Mouse (Mus musculus) midbrain, embryonic 16.5 days (tissue): ENCODE measurements at regions not wholly inside any gene's neighbourhood (a gene's known extent, or its start where the extent isn't known, plus 50 kb on each side); places are given as distances from the start of the nearest gene placed in this dataset.
A peak's percentile ranks its signal among the peaks of the same experiment; 100 is the strongest.

Experiments used
- ATAC-seq: fragments of 200-750 bp; cut with Nextera tagmentation; 2 replicates; pipeline ENCODE4 v1.8.0; 2017; ENCODE audit warnings: moderate TSS enrichment
- H3K27ac ChIP-seq: fragments of 300-500 bp; sonication (generic); 2 replicates; pipeline ENCODE4 v1.5.1; 2014; ENCODE audit warnings: mild to moderate bottlenecking, low read length, mixed read lengths
- H3K27me3 ChIP-seq: fragments of 300-500 bp; sonication (generic); 2 replicates; pipeline ENCODE4 v1.6.1; 2014; ENCODE audit warnings: low read depth, low read length, mixed read lengths; ENCODE audit not compliant: control insufficient read depth, insufficient read depth
- H3K36me3 ChIP-seq: fragments of 300-500 bp; sonication (generic); 2 replicates; pipeline ENCODE4 v1.6.1; 2014; ENCODE audit warnings: mild to moderate bottlenecking, low read length, moderate library complexity, mixed read lengths; ENCODE audit not compliant: control insufficient read depth, insufficient read depth
- H3K4me1 ChIP-seq: fragments of 300-500 bp; sonication (generic); 2 replicates; pipeline ENCODE4 v1.6.1; 2014; ENCODE audit warnings: mild to moderate bottlenecking, low read length, mixed read lengths; ENCODE audit not compliant: control insufficient read depth, insufficient read depth
- H3K4me2 ChIP-seq: fragments of 300-500 bp; sonication (generic); 2 replicates; pipeline ENCODE4 v1.6.1; 2014; ENCODE audit warnings: mild to moderate bottlenecking, low read length, mixed read lengths
- H3K4me3 ChIP-seq: fragments of 300-500 bp; sonication (generic); 2 replicates; pipeline ENCODE4 v1.5.1; 2014; ENCODE audit warnings: low read depth, mild to moderate bottlenecking, low read length, moderate library complexity, mixed read lengths
- H3K9ac ChIP-seq: fragments of 300-500 bp; sonication (generic); 2 replicates; pipeline ENCODE4 v1.6.1; 2014; ENCODE audit warnings: low read depth, low read length, mixed read lengths
- H3K9me3 ChIP-seq: fragments of 300-500 bp; sonication (generic); replicated peaks from 2 replicates; pipeline ENCODE4 v1.6.1; 2014; ENCODE audit warnings: mild to moderate bottlenecking, low read length, mixed read lengths; ENCODE audit not compliant: control insufficient read depth, poor library complexity, severe bottlenecking
- WGBS: fragments of 180-500 bp; shearing (Covaris S2); extraction: QIAGEN DNeasy Blood & Tissue Kit; methylation state at CpG from one replicate; pipeline ENCODE4 v1.1.7; 2014; 5-methylcytosine and 5-hydroxymethylcytosine counted together

DNA sequence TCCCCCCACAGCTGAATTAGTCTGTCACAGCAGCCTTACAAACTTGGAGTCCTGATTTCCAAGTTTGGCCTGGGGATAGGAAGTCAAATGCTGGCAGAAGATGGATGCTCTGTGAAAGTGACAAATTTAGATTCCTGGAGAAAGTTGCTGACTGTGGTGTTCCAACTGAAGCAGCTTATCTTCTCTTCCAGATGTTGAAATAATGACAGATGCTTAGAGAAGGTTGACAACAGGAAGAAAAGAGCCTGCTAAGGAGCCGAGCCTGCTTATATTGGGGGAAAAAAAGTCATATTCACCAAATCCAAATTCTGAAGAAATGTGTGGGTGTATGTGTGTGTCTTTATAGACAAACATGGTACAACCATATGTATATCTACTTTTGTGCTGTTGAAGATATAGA lies 1380.4 kb upstream of the Cdh8 start:
- Histone ChIP-seq H3K9ac (no peak overlapping the region), H3K27me3 (no peaks in the 10 kb centered on the region), H3K4me3 (no peak overlapping the region), H3K9me3 (no peaks in the 10 kb centered on the region), H3K4me2 (no peak overlapping the region), H3K36me3 (no peaks in the 10 kb centered on the region), H3K4me1 (no peaks in the 10 kb centered on the region), H3K27ac (no peak overlapping the region)
- 63% methylated on average over 1 of the region's 1 CpGs for WGBS
- no peak for ATAC-seq

DNA sequence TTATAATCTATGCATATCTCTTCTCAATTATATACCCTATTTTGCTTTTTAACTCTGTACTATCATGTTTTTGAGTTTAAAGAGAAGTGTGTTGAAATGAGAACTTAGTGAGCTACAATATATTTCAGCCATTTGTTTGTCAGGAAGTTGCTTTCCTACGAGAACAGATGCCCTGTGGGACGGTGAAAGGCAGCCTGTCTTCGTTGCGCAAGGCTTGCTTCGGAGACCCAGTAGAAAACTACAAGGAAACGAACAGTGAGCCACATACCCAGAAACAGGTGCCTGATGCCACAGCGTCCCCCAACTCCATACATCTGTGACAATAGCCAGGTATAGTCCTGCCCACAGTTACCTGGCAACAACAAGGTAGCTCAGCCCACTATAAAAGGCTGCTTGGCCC lies 1377.7 kb upstream of the Cdh8 start:
- no peak overlapping the region for H3K27ac ChIP-seq
- peaks cover 3% of the 10 kb centered on the region; the same call in 1 of the 2 replicates for H3K4me1 ChIP-seq
- H3K4me3 ChIP-seq = no peak overlapping the region
- no peaks in the 10 kb centered on the region for H3K36me3 ChIP-seq
- ATAC-seq = no peak
- no peaks in the 10 kb centered on the region for H3K9me3 ChIP-seq
- no peak overlapping the region for H3K4me2 ChIP-seq
- no peak overlapping the region for H3K9ac ChIP-seq
- no peaks in the 10 kb centered on the region for H3K27me3 ChIP-seq
- WGBS = 87% methylated on average over 7 of the region's 7 CpGs

DNA sequence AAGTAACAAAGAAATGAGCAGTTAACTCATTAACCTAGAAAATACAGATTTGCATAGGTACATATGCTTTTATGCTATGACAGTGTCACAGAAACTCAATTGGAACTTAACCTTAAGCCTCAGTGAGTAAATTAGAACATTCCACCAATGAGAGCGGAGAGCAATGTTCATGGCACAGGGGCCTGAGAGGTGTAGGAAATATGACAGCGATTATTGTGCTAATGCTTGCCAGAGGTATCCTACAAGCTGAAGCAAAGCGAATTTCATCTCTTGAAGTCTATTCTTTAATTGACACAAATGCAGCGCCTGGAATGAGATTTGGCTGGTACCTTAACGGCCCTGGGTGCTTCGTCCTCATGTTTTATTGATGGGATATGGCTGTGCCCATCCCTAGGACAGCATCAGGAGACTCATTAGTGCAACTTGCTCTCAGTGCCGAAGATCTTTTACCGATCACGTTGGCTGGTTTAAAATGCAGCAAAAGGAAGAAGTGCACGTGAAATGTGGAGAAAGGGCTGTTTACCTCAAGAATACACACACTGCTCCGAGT lies 1374.4 kb upstream of the Cdh8 start:
- peak overlapping the region; percentile 30 for H3K4me2 ChIP-seq
- no peak overlapping the region for H3K9ac ChIP-seq
- WGBS = 42% methylated on average over 11 of the region's 11 CpGs
- peaks cover 3% of the 10 kb centered on the region; the same call in 1 of the 2 replicates for H3K4me1 ChIP-seq
- no peaks in the 10 kb centered on the region for H3K9me3 ChIP-seq
- no peaks in the 10 kb centered on the region for H3K36me3 ChIP-seq
- H3K27ac ChIP-seq = no peak overlapping the region
- no peaks in the 10 kb centered on the region for H3K27me3 ChIP-seq
- H3K4me3 ChIP-seq = no peak overlapping the region
- ATAC-seq = peak; percentile 93

DNA sequence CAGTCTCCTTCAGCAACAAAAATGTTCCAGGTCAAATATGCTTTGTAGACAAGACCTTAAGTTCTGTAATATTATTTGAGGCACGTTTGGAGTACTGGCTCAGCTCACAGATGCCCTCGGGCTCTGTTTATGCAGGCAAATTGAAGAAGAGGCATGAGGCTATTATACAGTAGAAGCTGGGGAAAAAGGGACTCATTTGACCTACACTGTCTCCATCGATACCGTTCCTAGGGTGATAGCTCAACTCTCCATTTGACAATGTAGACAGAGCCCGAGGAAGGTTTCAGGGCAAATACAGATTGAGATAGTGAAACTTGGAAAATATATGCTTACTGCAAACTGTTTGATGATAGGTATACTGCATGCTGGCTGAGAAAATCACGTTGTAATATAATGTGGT lies 1371.9 kb upstream of the Cdh8 start:
- ATAC-seq = peak; percentile 71
- WGBS = 66% methylated on average over 6 of the region's 6 CpGs
- Histone ChIP-seq H3K27me3 (no peaks in the 10 kb centered on the region), H3K36me3 (no peaks in the 10 kb centered on the region), H3K27ac (no peak overlapping the region), H3K9ac (no peak overlapping the region), H3K4me2 (no peak overlapping the region), H3K4me1 (peaks cover 3% of the 10 kb centered on the region; the same call in 1 of the 2 replicates), H3K4me3 (no peak overlapping the region), H3K9me3 (no peaks in the 10 kb centered on the region)

DNA sequence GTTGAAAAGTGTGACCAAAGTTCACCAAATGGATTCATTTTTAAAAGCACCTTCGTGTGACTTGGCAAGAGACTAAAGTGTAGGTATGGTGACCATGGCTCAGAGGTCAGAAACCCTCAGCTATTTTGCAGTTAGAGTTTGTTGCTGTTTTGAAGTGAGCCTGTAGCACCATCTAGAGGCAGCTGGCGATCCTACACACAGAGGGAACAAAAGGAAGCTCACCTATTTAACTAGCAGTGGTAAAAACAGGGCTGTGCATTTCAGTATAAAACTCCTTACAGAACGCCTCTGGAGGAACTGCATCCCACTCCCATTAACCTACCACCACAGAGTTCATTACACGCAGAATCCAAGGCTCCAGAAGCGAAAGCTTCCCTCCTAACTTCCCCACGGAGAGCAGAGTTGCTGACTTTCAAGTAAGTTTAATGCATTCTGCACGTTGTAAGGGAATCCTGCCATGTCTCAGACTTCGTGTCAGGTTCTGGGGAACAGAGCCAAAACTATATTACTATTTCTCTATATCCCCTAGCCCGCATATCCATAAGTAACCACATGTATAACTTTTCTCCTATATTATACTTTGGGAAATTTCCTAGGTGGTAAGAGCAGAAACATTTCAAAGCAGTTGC lies 1356.6 kb upstream of the Cdh8 start:
- H3K9ac ChIP-seq = no peak overlapping the region

DNA sequence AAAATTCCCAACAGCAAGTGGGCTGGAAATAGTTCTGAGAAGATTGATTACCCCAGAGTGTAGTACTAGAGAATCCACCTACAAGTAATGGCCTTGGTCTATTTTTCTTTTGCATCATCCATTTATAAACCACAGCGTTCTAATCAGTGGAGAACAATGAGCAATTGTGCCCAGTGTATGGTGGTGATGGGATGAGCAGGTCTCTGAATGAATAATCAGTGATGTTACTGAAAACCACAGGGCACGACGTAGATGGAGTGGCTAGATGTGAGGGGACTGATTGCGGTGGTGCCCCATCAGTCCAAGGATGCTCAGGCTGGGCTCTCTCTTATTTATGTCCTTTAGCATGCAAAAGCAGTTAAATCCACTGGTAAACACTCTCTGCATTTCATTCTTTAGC lies 1353.3 kb upstream of the Cdh8 start:
- Histone ChIP-seq H3K27me3 (no peaks in the 10 kb centered on the region), H3K9ac (no peak overlapping the region), H3K9me3 (no peaks in the 10 kb centered on the region), H3K4me1 (no peaks in the 10 kb centered on the region), H3K4me2 (no peak overlapping the region), H3K27ac (no peak overlapping the region), H3K36me3 (no peaks in the 10 kb centered on the region), H3K4me3 (no peak overlapping the region)
- 62% methylated on average over 4 of the region's 4 CpGs for WGBS
- no peak for ATAC-seq

More for the DNA sequence above, 1356.6 kb upstream of the Cdh8 start:
- peak; percentile 54 for ATAC-seq
- no peaks in the 10 kb centered on the region for H3K4me1 ChIP-seq
- H3K4me2 ChIP-seq = peak overlapping the region; percentile 50
- H3K36me3 ChIP-seq = no peaks in the 10 kb centered on the region
- WGBS = 16% methylated on average over 9 of the region's 9 CpGs
- peak overlapping the region; percentile 23; the same call in 1 of the 2 replicates for H3K4me3 ChIP-seq
- H3K9me3 ChIP-seq = no peaks in the 10 kb centered on the region
- no peaks in the 10 kb centered on the region for H3K27me3 ChIP-seq
- H3K27ac ChIP-seq = no peak overlapping the region

DNA sequence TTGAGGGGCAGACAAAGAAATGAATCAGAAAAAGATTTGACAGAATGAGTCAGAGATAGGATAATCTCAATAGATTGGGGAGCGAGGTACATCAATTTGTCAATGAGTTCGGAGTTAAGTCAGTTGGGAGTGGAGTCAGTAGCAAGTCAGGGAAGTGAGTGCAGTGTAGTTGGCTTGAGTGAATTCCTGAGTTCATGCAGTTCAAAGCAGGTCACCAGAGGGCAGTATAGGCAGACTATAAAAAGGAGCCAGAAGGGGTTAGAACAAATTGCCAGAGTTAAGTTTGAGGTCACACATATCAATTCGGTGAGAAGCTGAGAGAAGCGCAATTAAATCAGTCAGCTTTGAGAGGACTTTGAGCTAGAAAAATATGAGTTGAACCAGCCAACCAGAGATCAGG lies 1317.7 kb upstream of the Cdh8 start:
- H3K4me1 ChIP-seq = no peaks in the 10 kb centered on the region
- ATAC-seq = no peak
- no peaks in the 10 kb centered on the region for H3K36me3 ChIP-seq
- 82% methylated on average over 4 of the region's 4 CpGs for WGBS
- H3K9ac ChIP-seq = no peak overlapping the region
- H3K27me3 ChIP-seq = no peaks in the 10 kb centered on the region
- no peak overlapping the region for H3K4me2 ChIP-seq
- no peak overlapping the region for H3K4me3 ChIP-seq
- no peak overlapping the region for H3K27ac ChIP-seq
- no peaks in the 10 kb centered on the region for H3K9me3 ChIP-seq

DNA sequence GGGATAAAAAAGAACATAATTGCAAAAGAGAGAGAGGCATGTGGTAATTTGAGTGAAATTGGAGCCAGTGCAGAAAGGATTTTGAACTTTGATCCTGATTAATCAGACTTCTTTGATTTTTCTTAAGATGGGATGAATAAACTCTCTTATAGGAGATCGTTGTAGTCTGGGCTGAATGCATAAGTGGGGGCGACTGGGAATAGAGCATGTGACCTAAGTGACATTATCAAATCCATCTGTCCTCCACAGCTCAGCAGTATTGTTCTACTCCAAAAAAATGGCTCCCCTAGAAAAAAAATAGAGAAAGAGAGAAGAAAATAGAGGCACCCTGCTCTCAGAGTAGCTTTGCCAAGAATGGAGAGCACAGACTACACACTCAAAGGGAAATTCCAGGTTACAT lies 1286.1 kb upstream of the Cdh8 start:
- Histone ChIP-seq H3K4me2 (no peak overlapping the region), H3K9ac (no peak overlapping the region), H3K27ac (no peak overlapping the region), H3K4me1 (no peaks in the 10 kb centered on the region), H3K27me3 (no peaks in the 10 kb centered on the region), H3K9me3 (no peaks in the 10 kb centered on the region), H3K36me3 (no peaks in the 10 kb centered on the region), H3K4me3 (no peak overlapping the region)
- ATAC-seq = no peak
- 51% methylated on average over 2 of the region's 2 CpGs for WGBS

DNA sequence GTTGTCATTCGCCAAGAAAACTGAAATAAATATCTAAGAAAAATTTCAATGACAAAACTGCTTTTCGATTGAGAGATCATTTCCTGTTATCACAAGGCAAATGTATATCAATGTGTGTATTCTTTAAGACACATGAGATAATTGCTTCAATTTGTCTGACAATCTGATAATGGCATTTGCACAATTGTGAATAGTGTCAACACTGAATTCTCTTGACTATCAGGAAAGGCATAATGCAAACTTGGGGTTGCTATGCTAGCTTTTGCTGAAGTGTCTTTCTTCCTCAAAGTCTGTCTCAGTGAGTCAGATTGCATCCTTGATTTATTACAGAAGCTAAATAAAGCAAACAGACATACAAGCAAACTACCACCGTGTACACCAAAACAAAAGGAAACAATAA lies 1278.8 kb upstream of the Cdh8 start:
- Histone ChIP-seq H3K4me1 (no peaks in the 10 kb centered on the region), H3K27ac (no peak overlapping the region), H3K9me3 (no peaks in the 10 kb centered on the region), H3K4me2 (no peak overlapping the region), H3K36me3 (no peaks in the 10 kb centered on the region), H3K27me3 (no peaks in the 10 kb centered on the region), H3K9ac (no peak overlapping the region), H3K4me3 (no peak overlapping the region)
- WGBS = 85% methylated on average over 3 of the region's 3 CpGs
- ATAC-seq = no peak
